Mouse (Mus musculus): Measurements from ENCODE around the gene Slc35c2. TPM values are rescaled to one million over a fixed set of nuclear protein-coding genes. Genes with fewer than 3 reads are reported as not detected.

Gene Slc35c2
- polyA plus RNA-seq, 1 experiment, result 78.2 TPM

DNA sequence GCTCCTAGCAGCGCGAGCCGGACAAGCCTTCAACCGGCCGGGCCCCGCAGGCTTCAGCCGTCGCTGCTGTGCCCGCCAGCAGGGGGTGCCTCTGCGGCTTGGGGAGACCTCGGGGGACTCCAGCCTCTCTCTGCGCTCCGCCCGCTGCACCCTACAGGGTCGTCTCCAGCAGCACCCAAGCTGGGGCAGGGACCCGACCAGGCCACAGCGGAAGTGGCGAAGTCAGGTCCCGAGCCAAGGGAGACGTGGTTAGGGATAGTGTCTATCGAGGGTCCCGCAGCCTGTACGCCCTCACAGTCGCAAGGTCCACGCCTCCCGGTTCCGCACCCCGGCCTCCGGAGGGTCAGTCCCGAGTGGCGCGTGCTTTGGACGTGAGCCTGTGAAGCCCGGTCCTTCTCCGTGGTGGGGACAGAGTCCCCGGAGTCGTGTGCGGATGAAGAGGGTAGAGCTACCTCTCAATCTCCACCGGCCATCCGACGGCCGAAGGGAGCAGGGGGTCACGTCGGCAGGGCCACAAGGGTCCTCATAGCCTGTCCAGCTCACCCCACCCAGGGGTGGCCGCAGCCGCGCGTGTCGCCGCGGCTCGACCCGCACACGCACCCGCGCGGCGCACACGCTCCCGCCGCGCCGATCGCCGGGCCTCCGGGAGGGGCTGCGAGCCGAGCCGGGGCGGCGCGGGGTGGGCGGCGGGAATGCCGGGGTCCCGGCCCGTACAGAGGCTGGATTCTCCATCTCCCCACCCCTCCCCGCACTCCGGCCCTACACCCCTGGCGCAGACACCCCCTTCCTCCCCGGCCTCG, 54.0 kb downstream of the Slc35c2 start:
- H3K27ac ChIP-seq (ENCODE audit: insufficient read depth, low read length), result peak overlapping the region; percentile 95

GRCm38 (mm10) chr2:165229050-165229449, 58.6 kb downstream of the Slc35c2 start:
- H3K4me1 ChIP-seq (ENCODE audit: control insufficient read depth, insufficient read depth, low read length), result peaks cover 47% of the 10 kb centered on the region
- TF ChIP-seq CTCF (IDR thresholded peaks at IDR 0.05; ENCODE audit: borderline replicate concordance, insufficient read depth, low read depth, low read length) (no peak), POLR2A (IDR thresholded peaks at IDR 0.05; ENCODE audit: borderline replicate concordance, insufficient read depth, low read length) (no peak)
- H3K27ac ChIP-seq (ENCODE audit: insufficient read depth, low read length), result no peak overlapping the region
- 37% methylated on average over 11 of the region's 11 CpGs for WGBS
- peak in 1 of 2 experiments; percentile 51 for DNase-seq
- H3K4me3 ChIP-seq (replicated peaks; ENCODE audit: insufficient read depth, low read depth, low read length), result no peak overlapping the region
- no peaks in the 10 kb centered on the region for H3K27me3 ChIP-seq (ENCODE audit: control insufficient read depth, insufficient read depth, low read length)

More for the DNA sequence above, 54.0 kb downstream of the Slc35c2 start:
- peak; percentile 64 to 72 for DNase-seq
- Histone ChIP-seq H3K4me3 (replicated peaks; ENCODE audit: insufficient read depth, low read depth, low read length) (peak overlapping the region; percentile 76), H3K4me1 (ENCODE audit: control insufficient read depth, insufficient read depth, low read length) (peaks cover 24% of the 10 kb centered on the region), H3K27me3 (ENCODE audit: control insufficient read depth, insufficient read depth, low read length) (no peaks in the 10 kb centered on the region)
- WGBS, result under 1% methylated on average over 82 of the region's 82 CpGs
- peak; percentile 23; the same call in 1 of the 2 replicates for TF ChIP-seq CTCF (IDR thresholded peaks at IDR 0.05; ENCODE audit: borderline replicate concordance, insufficient read depth, low read depth, low read length)
- no peak for TF ChIP-seq POLR2A (IDR thresholded peaks at IDR 0.05; ENCODE audit: borderline replicate concordance, insufficient read depth, low read length)

Other genes starting within 250 kb of the Slc35c2 start
- gene Cd40, start 232.2 kb downstream of the Slc35c2 start, polyA plus RNA-seq (2012; rRNA removed), result 2.1 TPM in 2 replicates
- not detected in 2 replicates for gene 1700025C18Rik, start 197.1 kb downstream of the Slc35c2 start, polyA plus RNA-seq (2012; rRNA removed)
- gene Cdh22, start 53.0 kb downstream of the Slc35c2 start, polyA plus RNA-seq (2012; rRNA removed), result 51.9 and 56.3 TPM in 2 replicates
- 187 and 208 TPM in 2 replicates for gene Elmo2, start 38.6 kb upstream of the Slc35c2 start, polyA plus RNA-seq (2012; rRNA removed)
- not detected in 2 replicates for gene Zfp663, start 80.9 kb upstream of the Slc35c2 start, polyA plus RNA-seq (2012; rRNA removed)
- gene Zfp334, start 100.4 kb upstream of the Slc35c2 start, polyA plus RNA-seq (2012; rRNA removed), result 10.6 and 10.9 TPM in 2 replicates
- gene Ocstamp, start 112.5 kb upstream of the Slc35c2 start, polyA plus RNA-seq (2012; rRNA removed), result 0.05 TPM in 1 of 2 replicates, not detected in the other
- 21.6 and 22.3 TPM in 2 replicates for gene Slc13a3, start 185.4 kb upstream of the Slc35c2 start, polyA plus RNA-seq (2012; rRNA removed)
- gene Trp53rka, start 205.5 kb upstream of the Slc35c2 start, polyA plus RNA-seq (2012; rRNA removed), result 27.5 and 27.7 TPM in 2 replicates
- gene Slc2a10, start 215.9 kb upstream of the Slc35c2 start, polyA plus RNA-seq (2012; rRNA removed), result 2.3 TPM in 2 replicates

Data from cerebellum, adult 2 months (tissue).